Mouse (Mus musculus): ENCODE measurements around the gene Hsd17b3. TPM values are rescaled to one million over a fixed set of nuclear protein-coding genes. Genes with fewer than 3 reads are reported as not detected.

Gene Hsd17b3
- polyA plus RNA-seq, 1 experiment from 2014 or later = not detected

- ATAC-seq (ENCODE audit: insufficient read depth) = no peak
- no peak for TF ChIP-seq CTCF (IDR thresholded peaks at IDR 0.05; ENCODE audit: low read depth)
- H3K27ac ChIP-seq (ENCODE audit: low read depth) = no peak overlapping the region; the same call in 1 of the 2 replicates
- no peak overlapping the region for H3K4me2 ChIP-seq
- no peaks in the 10 kb centered on the region for H3K36me3 ChIP-seq (ENCODE audit: insufficient read depth)
- no peak overlapping the region for H3K9ac ChIP-seq
- H3K4me3 ChIP-seq (ENCODE audit: low read depth, low read length) = no peak overlapping the region
- no peaks in the 10 kb centered on the region for H3K9me3 ChIP-seq (ENCODE audit: low read depth, low read length)
- H3K27me3 ChIP-seq (ENCODE audit: insufficient read depth, low read length) = no peaks in the 10 kb centered on the region
- 49% methylated on average over 15 of the region's 15 CpGs for WGBS
- H3K4me1 ChIP-seq (ENCODE audit: insufficient read depth) = peaks cover 27% of the 10 kb centered on the region
- DNase-seq = no peak
These were observed 66.1 kb downstream of the Hsd17b3 start for GRCm38 (mm10) chr13:64022786-64023468.

- DNase-seq (peak; percentile 91), ATAC-seq (ENCODE audit: insufficient read depth) (peak; percentile 100)
- H3K9ac ChIP-seq = no peak overlapping the region
- peak overlapping the region; percentile 80 for H3K27ac ChIP-seq (ENCODE audit: low read depth)
- no peaks in the 10 kb centered on the region for H3K9me3 ChIP-seq (ENCODE audit: low read depth, low read length)
- WGBS = 21% methylated on average over 7 of the region's 7 CpGs
- H3K4me2 ChIP-seq = no peak overlapping the region
- H3K36me3 ChIP-seq (ENCODE audit: insufficient read depth) = no peaks in the 10 kb centered on the region
- H3K27me3 ChIP-seq (ENCODE audit: insufficient read depth, low read length) = no peaks in the 10 kb centered on the region
- TF ChIP-seq CTCF (IDR thresholded peaks at IDR 0.05; ENCODE audit: low read depth) = no peak
- H3K4me3 ChIP-seq (ENCODE audit: low read depth, low read length) = no peak overlapping the region
- H3K4me1 ChIP-seq (ENCODE audit: insufficient read depth) = peaks cover 27% of the 10 kb centered on the region
These were observed 68.1 kb downstream of the Hsd17b3 start for GRCm38 (mm10) chr13:64020902-64021311.

GRCm38 (mm10) chr13:64018586-64019141 is 70.4 kb downstream of the Hsd17b3 start:
- no peaks in the 10 kb centered on the region for H3K36me3 ChIP-seq (ENCODE audit: insufficient read depth)
- H3K4me1 ChIP-seq (ENCODE audit: insufficient read depth) = peaks cover 23% of the 10 kb centered on the region
- no peaks in the 10 kb centered on the region for H3K27me3 ChIP-seq (ENCODE audit: insufficient read depth, low read length)
- TF ChIP-seq CTCF (IDR thresholded peaks at IDR 0.05; ENCODE audit: low read depth) = no peak
- no peak overlapping the region for H3K4me2 ChIP-seq
- H3K27ac ChIP-seq (ENCODE audit: low read depth) = peak overlapping the region; percentile 38; the same call in 1 of the 2 replicates
- WGBS = 46% methylated on average over 10 of the region's 10 CpGs
- ATAC-seq (ENCODE audit: insufficient read depth) = no peak
- DNase-seq = peak; percentile 69
- no peaks in the 10 kb centered on the region for H3K9me3 ChIP-seq (ENCODE audit: low read depth, low read length)
- H3K9ac ChIP-seq = no peak overlapping the region
- no peak overlapping the region for H3K4me3 ChIP-seq (ENCODE audit: low read depth, low read length)

GRCm38 (mm10) chr13:64016048-64016447 is 73.0 kb downstream of the Hsd17b3 start:
- H3K4me1 ChIP-seq (ENCODE audit: insufficient read depth) = peaks cover 9% of the 10 kb centered on the region
- H3K9ac ChIP-seq = no peak overlapping the region
- 59% methylated on average over 4 of the region's 4 CpGs for WGBS
- DNase-seq (no peak), ATAC-seq (ENCODE audit: insufficient read depth) (no peak)
- H3K4me2 ChIP-seq = no peak overlapping the region
- no peak overlapping the region for H3K4me3 ChIP-seq (ENCODE audit: low read depth, low read length)
- no peaks in the 10 kb centered on the region for H3K27me3 ChIP-seq (ENCODE audit: insufficient read depth, low read length)
- TF ChIP-seq CTCF (IDR thresholded peaks at IDR 0.05; ENCODE audit: low read depth) = no peak
- H3K9me3 ChIP-seq (ENCODE audit: low read depth, low read length) = no peaks in the 10 kb centered on the region
- H3K27ac ChIP-seq (ENCODE audit: low read depth) = no peak overlapping the region
- no peaks in the 10 kb centered on the region for H3K36me3 ChIP-seq (ENCODE audit: insufficient read depth)

GRCm38 (mm10) chr13:64011157-64011556 is 77.9 kb downstream of the Hsd17b3 start:
- peaks cover 2% of the 10 kb centered on the region; the same call in 1 of the 2 replicates for H3K4me1 ChIP-seq (ENCODE audit: insufficient read depth)
- no peaks in the 10 kb centered on the region for H3K27me3 ChIP-seq (ENCODE audit: insufficient read depth, low read length)
- no peak for TF ChIP-seq CTCF (IDR thresholded peaks at IDR 0.05; ENCODE audit: low read depth)
- H3K36me3 ChIP-seq (ENCODE audit: insufficient read depth) = no peaks in the 10 kb centered on the region
- no peak overlapping the region for H3K9ac ChIP-seq
- no peak for DNase-seq
- WGBS = 58% methylated on average over 4 of the region's 4 CpGs
- H3K9me3 ChIP-seq (ENCODE audit: low read depth, low read length) = no peaks in the 10 kb centered on the region
- H3K27ac ChIP-seq (ENCODE audit: low read depth) = no peak overlapping the region
- H3K4me3 ChIP-seq (ENCODE audit: low read depth, low read length) = no peak overlapping the region
- ATAC-seq (ENCODE audit: insufficient read depth) = no peak
- no peak overlapping the region for H3K4me2 ChIP-seq

Other genes with a start within 250 kb of the Hsd17b3 start
- gene Slc35d2, start 40.1 kb upstream of the Hsd17b3 start, polyA plus RNA-seq (2014; fragmentation: Nextera tagmentation; extraction: Ambion mirVana) = 4.4 and 4.7 TPM in 2 replicates
- gene Zfp367, start 64.0 kb upstream of the Hsd17b3 start, polyA plus RNA-seq (2014; fragmentation: Nextera tagmentation; extraction: Ambion mirVana) = 29.5 and 33.6 TPM in 2 replicates
- gene Habp4, start 72.6 kb upstream of the Hsd17b3 start, polyA plus RNA-seq (2014; fragmentation: Nextera tagmentation; extraction: Ambion mirVana) = 28.5 and 30.1 TPM in 2 replicates
- gene Cdc14b, start 186.1 kb upstream of the Hsd17b3 start, polyA plus RNA-seq (2014; fragmentation: Nextera tagmentation; extraction: Ambion mirVana) = 17.1 and 20.3 TPM in 2 replicates
- gene Aaed1, start 223.5 kb upstream of the Hsd17b3 start, polyA plus RNA-seq (2014; fragmentation: Nextera tagmentation; extraction: Ambion mirVana) = 50.1 and 51.9 TPM in 2 replicates